Mouse (Mus musculus): Measurements from ENCODE around the gene Palm3.

GRCm38 (mm10) chr8:84076849-84077248 lies 55.6 kb downstream of the Palm3 start:
- TF ChIP-seq CTCF (IDR thresholded peaks at IDR 0.05; ENCODE audit: borderline replicate concordance, control insufficient read depth, extremely low read depth, insufficient read depth, low read length, poor library complexity) (no peak), POLR2A (IDR thresholded peaks at IDR 0.05; ENCODE audit: control insufficient read depth, extremely low read depth, insufficient read depth, low read length, poor library complexity) (no peak)

Data from thymus, adult 2 months (tissue).